Mouse (Mus musculus): ENCODE measurements around the gene Slc6a16.

DNA sequence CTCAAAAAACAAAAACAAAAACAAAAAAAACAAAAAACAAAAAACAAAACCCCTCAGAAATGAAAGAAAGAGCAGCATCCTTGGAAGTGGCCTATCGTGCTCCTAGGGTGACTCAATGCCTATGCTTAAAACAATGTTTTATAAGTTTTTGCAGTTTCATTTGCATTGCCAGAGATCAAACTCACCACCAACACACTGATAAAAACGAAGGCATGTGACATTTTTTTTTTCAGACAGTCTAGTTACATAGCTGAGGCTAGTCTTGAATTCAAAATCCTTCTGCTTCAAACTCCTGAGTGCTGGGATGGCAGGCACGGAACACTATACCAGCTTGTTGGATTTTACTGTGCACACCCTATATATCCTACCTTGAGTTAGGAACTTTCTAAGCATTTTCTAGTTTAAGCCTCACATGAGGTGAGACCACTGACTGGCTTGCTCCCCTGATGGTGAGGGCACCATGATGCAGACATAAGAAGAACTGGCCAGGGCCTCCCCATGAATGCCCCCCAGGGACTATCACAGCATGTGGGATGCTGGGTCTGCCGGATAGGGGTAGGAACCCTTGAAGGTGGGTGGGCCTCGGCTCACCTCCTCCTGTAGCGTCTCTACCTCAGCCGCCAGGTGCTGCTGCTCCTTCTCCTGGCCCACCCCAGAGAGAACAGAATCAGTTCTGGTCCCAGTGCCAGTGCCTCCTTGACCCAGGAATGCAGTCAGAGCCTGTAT, 48.1 kb upstream of the Slc6a16 start:
- TF ChIP-seq CTCF (IDR thresholded peaks at IDR 0.05; ENCODE audit: low read depth, low read length), result no peak
- TF ChIP-seq TAL1 (conservative IDR thresholded peaks at IDR 0.05; ENCODE audit: low read depth, low read length), result no peak
- no peak for TF ChIP-seq GATA1 (IDR thresholded peaks at IDR 0.05; ENCODE audit: borderline replicate concordance, low read length)
- no peak for TF ChIP-seq GATA2 (IDR thresholded peaks at IDR 0.05; ENCODE audit: borderline replicate concordance, low read depth, low read length)

Data from G1E (cell line).